Mouse (Mus musculus): ENCODE results near the gene Dnajc15. TPM values are rescaled to one million over a fixed set of nuclear protein-coding genes. Genes with fewer than 3 reads are reported as not detected.

The Dnajc15 gene
- polyA plus RNA-seq, 1 experiment from 2014 or later: 81.9 TPM

GRCm38 (mm10) chr14:77814935-77815334 is 60.0 kb downstream of the Dnajc15 start:
- ATAC-seq (ENCODE audit: low read depth): peak; percentile 82
- WGBS: 35% methylated on average over 4 of the region's 4 CpGs
- Histone ChIP-seq H3K36me3 (ENCODE audit: control insufficient read depth, insufficient read depth, low read length) (no peaks in the 10 kb centered on the region), H3K27ac (ENCODE audit: low read length) (no peak overlapping the region), H3K4me3 (ENCODE audit: low read length) (no peak overlapping the region), H3K9me3 (ENCODE audit: control insufficient read depth, low read length) (no peaks in the 10 kb centered on the region), H3K9ac (ENCODE audit: low read length) (no peak overlapping the region), H3K4me2 (ENCODE audit: low read depth, low read length) (no peak overlapping the region), H3K4me1 (replicated peaks; ENCODE audit: control insufficient read depth, insufficient read depth, low read length) (no peaks in the 10 kb centered on the region), H3K27me3 (ENCODE audit: control insufficient read depth, insufficient read depth, low read depth, low read length) (no peaks in the 10 kb centered on the region)

GRCm38 (mm10) chr14:77812890-77813289 is 62.0 kb downstream of the Dnajc15 start:
- H3K27ac ChIP-seq (ENCODE audit: low read length): no peak overlapping the region
- peak; percentile 51; the same call in 1 of the 2 replicates for ATAC-seq (ENCODE audit: low read depth)
- no peaks in the 10 kb centered on the region for H3K4me1 ChIP-seq (replicated peaks; ENCODE audit: control insufficient read depth, insufficient read depth, low read length)
- H3K4me3 ChIP-seq (ENCODE audit: low read length): no peak overlapping the region
- no peaks in the 10 kb centered on the region for H3K9me3 ChIP-seq (ENCODE audit: control insufficient read depth, low read length)
- no peaks in the 10 kb centered on the region for H3K27me3 ChIP-seq (ENCODE audit: control insufficient read depth, insufficient read depth, low read depth, low read length)
- H3K36me3 ChIP-seq (ENCODE audit: control insufficient read depth, insufficient read depth, low read length): no peaks in the 10 kb centered on the region
- H3K9ac ChIP-seq (ENCODE audit: low read length): no peak overlapping the region
- WGBS: 48% methylated on average over 1 of the region's 1 CpGs
- no peak overlapping the region for H3K4me2 ChIP-seq (ENCODE audit: low read depth, low read length)

GRCm38 (mm10) chr14:77811466-77811865 is 63.5 kb downstream of the Dnajc15 start:
- Histone ChIP-seq H3K27me3 (ENCODE audit: control insufficient read depth, insufficient read depth, low read depth, low read length) (no peaks in the 10 kb centered on the region), H3K4me3 (ENCODE audit: low read length) (no peak overlapping the region), H3K9me3 (ENCODE audit: control insufficient read depth, low read length) (no peaks in the 10 kb centered on the region; the same call in 1 of the 2 replicates), H3K4me1 (replicated peaks; ENCODE audit: control insufficient read depth, insufficient read depth, low read length) (no peaks in the 10 kb centered on the region), H3K9ac (ENCODE audit: low read length) (no peak overlapping the region), H3K36me3 (ENCODE audit: control insufficient read depth, insufficient read depth, low read length) (no peaks in the 10 kb centered on the region), H3K27ac (ENCODE audit: low read length) (no peak overlapping the region), H3K4me2 (ENCODE audit: low read depth, low read length) (no peak overlapping the region)
- 79% methylated on average over 5 of the region's 5 CpGs for WGBS
- ATAC-seq (ENCODE audit: low read depth): no peak

- H3K4me1 ChIP-seq (replicated peaks; ENCODE audit: control insufficient read depth, insufficient read depth, low read length): no peaks in the 10 kb centered on the region
- H3K27me3 ChIP-seq (ENCODE audit: control insufficient read depth, insufficient read depth, low read depth, low read length): no peaks in the 10 kb centered on the region
- ATAC-seq (ENCODE audit: low read depth): no peak
- H3K36me3 ChIP-seq (ENCODE audit: control insufficient read depth, insufficient read depth, low read length): no peaks in the 10 kb centered on the region
- no peaks in the 10 kb centered on the region; the same call in 1 of the 2 replicates for H3K9me3 ChIP-seq (ENCODE audit: control insufficient read depth, low read length)
- H3K9ac ChIP-seq (ENCODE audit: low read length): no peak overlapping the region
- no peak overlapping the region for H3K27ac ChIP-seq (ENCODE audit: low read length)
- no peak overlapping the region for H3K4me3 ChIP-seq (ENCODE audit: low read length)
- 49% methylated on average over 4 of the region's 4 CpGs for WGBS
- H3K4me2 ChIP-seq (ENCODE audit: low read depth, low read length): no peak overlapping the region
These were observed 67.1 kb downstream of the Dnajc15 start for GRCm38 (mm10) chr14:77807836-77808235.

GRCm38 (mm10) chr14:77806345-77806744 is 68.6 kb downstream of the Dnajc15 start:
- 78% methylated on average over 5 of the region's 5 CpGs for WGBS
- Histone ChIP-seq H3K27ac (ENCODE audit: low read length) (no peak overlapping the region), H3K4me3 (ENCODE audit: low read length) (no peak overlapping the region), H3K4me2 (ENCODE audit: low read depth, low read length) (no peak overlapping the region), H3K27me3 (ENCODE audit: control insufficient read depth, insufficient read depth, low read depth, low read length) (no peaks in the 10 kb centered on the region), H3K4me1 (replicated peaks; ENCODE audit: control insufficient read depth, insufficient read depth, low read length) (no peaks in the 10 kb centered on the region), H3K9ac (ENCODE audit: low read length) (no peak overlapping the region), H3K36me3 (ENCODE audit: control insufficient read depth, insufficient read depth, low read length) (no peaks in the 10 kb centered on the region), H3K9me3 (ENCODE audit: control insufficient read depth, low read length) (no peaks in the 10 kb centered on the region; the same call in 1 of the 2 replicates)
- ATAC-seq (ENCODE audit: low read depth): no peak

- ATAC-seq (ENCODE audit: low read depth): no peak
- 42% methylated on average over 5 of the region's 5 CpGs for WGBS
- no peak overlapping the region for H3K4me3 ChIP-seq (ENCODE audit: low read length)
These were observed 72.7 kb downstream of the Dnajc15 start for GRCm38 (mm10) chr14:77802268-77802630.

GRCm38 (mm10) chr14:77801571-77802267 is 73.2 kb downstream of the Dnajc15 start:
- H3K4me3 ChIP-seq (ENCODE audit: low read length): no peak overlapping the region
- no peaks in the 10 kb centered on the region for H3K27me3 ChIP-seq (ENCODE audit: control insufficient read depth, insufficient read depth, low read depth, low read length)
- no peaks in the 10 kb centered on the region for H3K36me3 ChIP-seq (ENCODE audit: control insufficient read depth, insufficient read depth, low read length)
- no peak overlapping the region for H3K27ac ChIP-seq (ENCODE audit: low read length)
- H3K9ac ChIP-seq (ENCODE audit: low read length): no peak overlapping the region
- H3K4me1 ChIP-seq (replicated peaks; ENCODE audit: control insufficient read depth, insufficient read depth, low read length): no peaks in the 10 kb centered on the region
- no peaks in the 10 kb centered on the region; the same call in 1 of the 2 replicates for H3K9me3 ChIP-seq (ENCODE audit: control insufficient read depth, low read length)
- WGBS: 78% methylated on average over 17 of the region's 17 CpGs
- no peak overlapping the region for H3K4me2 ChIP-seq (ENCODE audit: low read depth, low read length)
- ATAC-seq (ENCODE audit: low read depth): no peak

More at GRCm38 (mm10) chr14:77802268-77802630, 72.7 kb downstream of the Dnajc15 start:
- H3K27ac ChIP-seq (ENCODE audit: low read length): no peak overlapping the region
- H3K36me3 ChIP-seq (ENCODE audit: control insufficient read depth, insufficient read depth, low read length): no peaks in the 10 kb centered on the region
- no peaks in the 10 kb centered on the region; the same call in 1 of the 2 replicates for H3K9me3 ChIP-seq (ENCODE audit: control insufficient read depth, low read length)
- H3K27me3 ChIP-seq (ENCODE audit: control insufficient read depth, insufficient read depth, low read depth, low read length): no peaks in the 10 kb centered on the region
- no peak overlapping the region for H3K4me2 ChIP-seq (ENCODE audit: low read depth, low read length)
- H3K4me1 ChIP-seq (replicated peaks; ENCODE audit: control insufficient read depth, insufficient read depth, low read length): no peaks in the 10 kb centered on the region
- no peak overlapping the region for H3K9ac ChIP-seq (ENCODE audit: low read length)

GRCm38 (mm10) chr14:77796506-77796905 is 78.4 kb downstream of the Dnajc15 start:
- H3K27ac ChIP-seq (ENCODE audit: low read length): no peak overlapping the region
- H3K9me3 ChIP-seq (ENCODE audit: control insufficient read depth, low read length): no peaks in the 10 kb centered on the region
- H3K36me3 ChIP-seq (ENCODE audit: control insufficient read depth, insufficient read depth, low read length): no peaks in the 10 kb centered on the region
- H3K4me2 ChIP-seq (ENCODE audit: low read depth, low read length): no peak overlapping the region
- H3K4me1 ChIP-seq (replicated peaks; ENCODE audit: control insufficient read depth, insufficient read depth, low read length): no peaks in the 10 kb centered on the region
- H3K9ac ChIP-seq (ENCODE audit: low read length): no peak overlapping the region
- H3K27me3 ChIP-seq (ENCODE audit: control insufficient read depth, insufficient read depth, low read depth, low read length): no peaks in the 10 kb centered on the region
- ATAC-seq (ENCODE audit: low read depth): no peak
- no peak overlapping the region for H3K4me3 ChIP-seq (ENCODE audit: low read length)
- WGBS: 77% methylated on average over 4 of the region's 4 CpGs

GRCm38 (mm10) chr14:77795240-77795639 is 79.7 kb downstream of the Dnajc15 start:
- H3K27ac ChIP-seq (ENCODE audit: low read length): no peak overlapping the region
- H3K4me3 ChIP-seq (ENCODE audit: low read length): no peak overlapping the region
- WGBS: 52% methylated on average over 5 of the region's 5 CpGs
- H3K27me3 ChIP-seq (ENCODE audit: control insufficient read depth, insufficient read depth, low read depth, low read length): no peaks in the 10 kb centered on the region
- H3K4me1 ChIP-seq (replicated peaks; ENCODE audit: control insufficient read depth, insufficient read depth, low read length): no peaks in the 10 kb centered on the region
- no peak overlapping the region for H3K9ac ChIP-seq (ENCODE audit: low read length)
- no peaks in the 10 kb centered on the region for H3K36me3 ChIP-seq (ENCODE audit: control insufficient read depth, insufficient read depth, low read length)
- ATAC-seq (ENCODE audit: low read depth): 0 out of 2 replicates have a peak, but pooled peaks have one; percentile 20
- H3K4me2 ChIP-seq (ENCODE audit: low read depth, low read length): no peak overlapping the region
- no peaks in the 10 kb centered on the region for H3K9me3 ChIP-seq (ENCODE audit: control insufficient read depth, low read length)

Measured in lung, embryonic 16.5 days (tissue).